Mouse (Mus musculus) liver, embryonic 12.5 days (tissue): ENCODE measurements around the gene Cfap77. TPM values are rescaled to one million over a fixed set of nuclear protein-coding genes. Genes with fewer than 3 reads are reported as not detected.

ENCODE experiments used
- ATAC-seq: fragments of 200-750 bp; cut with Nextera tagmentation; 2 replicates; pipeline ENCODE4 v1.8.0; 2017; ENCODE audit warnings: moderate number of reproducible peaks, mild to moderate bottlenecking, moderate library complexity
- H3K27ac ChIP-seq: fragments of 300-500 bp; sonication (generic); 2 replicates; pipeline ENCODE4 v1.5.1; 2016; ENCODE audit warnings: mild to moderate bottlenecking
- H3K27me3 ChIP-seq: fragments of 300-500 bp; sonication (generic); replicated peaks from 2 replicates; pipeline ENCODE4 v1.6.1; 2016; ENCODE audit warnings: mild to moderate bottlenecking, moderate library complexity
- H3K36me3 ChIP-seq: fragments of 300-500 bp; sonication (generic); 2 replicates; pipeline ENCODE4 v1.6.1; 2016; ENCODE audit warnings: mild to moderate bottlenecking, moderate library complexity
- H3K4me1 ChIP-seq: fragments of 300-500 bp; sonication (generic); 2 replicates; pipeline ENCODE4 v1.6.1; 2016
- H3K4me2 ChIP-seq: fragments of 300-500 bp; sonication (generic); 2 replicates; pipeline ENCODE4 v1.6.1; 2016; ENCODE audit warnings: mild to moderate bottlenecking, moderate library complexity
- H3K4me3 ChIP-seq: fragments of 300-500 bp; sonication (generic); 2 replicates; pipeline ENCODE4 v1.5.1; 2016; ENCODE audit warnings: mild to moderate bottlenecking, moderate library complexity
- H3K9ac ChIP-seq: fragments of 300-500 bp; sonication (generic); 2 replicates; pipeline ENCODE4 v1.6.1; 2016; ENCODE audit warnings: mild to moderate bottlenecking, moderate library complexity
- H3K9me3 ChIP-seq: fragments of 300-500 bp; sonication (generic); replicated peaks from 2 replicates; pipeline ENCODE4 v1.6.1; 2016; ENCODE audit warnings: mild to moderate bottlenecking, moderate library complexity
- WGBS: fragments of 180-500 bp; shearing (Covaris S2); methylation state at CpG from one replicate; pipeline ENCODE4 v1.1.7; 2016; ENCODE audit not compliant: insufficient replicate concordance; 5-methylcytosine and 5-hydroxymethylcytosine counted together
- polyA plus RNA-seq: library from polyadenylated mRNA; unstranded; fragments of >200 nt; fragmentation: Nextera tagmentation; extraction: Ambion mirVana; gene quantifications from 2 replicates; pipeline ENCODE4 v1.2.1, GENCODE M21; 2016

The Cfap77 gene
- polyA plus RNA-seq, 1 experiment from 2014 or later = 0.12 TPM

DNA sequence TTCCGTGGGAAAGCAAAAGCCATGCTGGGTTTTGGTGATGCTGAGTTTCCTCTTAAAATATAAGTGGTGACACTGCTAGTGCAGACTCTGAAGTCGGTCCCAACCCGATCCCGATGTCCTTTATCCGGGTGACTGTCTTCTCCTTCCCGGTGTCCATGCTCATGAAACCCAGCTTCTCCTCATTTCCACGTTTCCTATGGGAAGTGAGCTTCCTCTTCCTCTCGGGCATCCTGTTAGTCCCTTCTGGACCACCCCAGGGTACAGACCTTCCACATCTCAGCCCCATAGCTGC lies 13.4 kb downstream of the Cfap77 start:
- H3K4me2 ChIP-seq = no peak overlapping the region
- no peak overlapping the region for H3K27ac ChIP-seq
- ATAC-seq = no peak
- no peak overlapping the region for H3K4me3 ChIP-seq
- no peak overlapping the region for H3K9ac ChIP-seq
- H3K27me3 ChIP-seq = peaks cover 79% of the 10 kb centered on the region
- H3K36me3 ChIP-seq = no peaks in the 10 kb centered on the region
- WGBS = 26% methylated on average over 8 of the region's 8 CpGs
- no peaks in the 10 kb centered on the region for H3K9me3 ChIP-seq
- H3K4me1 ChIP-seq = no peaks in the 10 kb centered on the region

GRCm38 (mm10) chr2:29040594-29041476 lies 14.0 kb downstream of the Cfap77 start:
- no peaks in the 10 kb centered on the region for H3K4me1 ChIP-seq
- H3K27ac ChIP-seq = no peak overlapping the region
- no peak for ATAC-seq
- H3K27me3 ChIP-seq = peaks cover 75% of the 10 kb centered on the region
- no peak overlapping the region for H3K4me2 ChIP-seq
- WGBS = 20% methylated on average over 18 of the region's 18 CpGs
- no peak overlapping the region for H3K9ac ChIP-seq
- H3K36me3 ChIP-seq = no peaks in the 10 kb centered on the region
- no peak overlapping the region for H3K4me3 ChIP-seq
- H3K9me3 ChIP-seq = no peaks in the 10 kb centered on the region

- Histone ChIP-seq H3K27ac (no peak overlapping the region), H3K9ac (no peak overlapping the region), H3K9me3 (no peaks in the 10 kb centered on the region), H3K36me3 (no peaks in the 10 kb centered on the region), H3K27me3 (peaks cover 68% of the 10 kb centered on the region), H3K4me1 (no peaks in the 10 kb centered on the region), H3K4me2 (no peak overlapping the region), H3K4me3 (no peak overlapping the region)
- 27% methylated on average over 5 of the region's 5 CpGs for WGBS
- no peak for ATAC-seq
These were observed 15.1 kb downstream of the Cfap77 start for GRCm38 (mm10) chr2:29039741-29040140.

DNA sequence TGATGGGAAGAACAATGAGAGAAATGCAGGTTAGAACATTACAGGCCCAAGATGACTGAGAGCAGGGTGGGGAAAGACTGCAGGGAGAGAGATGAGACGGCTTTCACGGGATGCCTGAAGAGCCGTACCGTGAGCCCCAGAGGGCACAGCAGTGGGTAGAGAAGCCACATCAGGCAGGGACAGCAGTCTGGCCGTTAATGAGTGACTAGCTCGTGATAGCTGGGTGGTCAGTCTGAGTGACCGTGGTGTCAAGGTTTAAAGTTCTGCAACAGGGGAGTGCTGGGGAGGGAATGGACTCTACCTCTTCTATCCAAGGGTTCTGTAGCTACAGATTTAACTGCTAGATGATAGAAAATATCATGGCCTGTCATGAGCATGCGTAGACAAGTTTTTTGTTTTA lies 19.2 kb downstream of the Cfap77 start:
- no peaks in the 10 kb centered on the region for H3K9me3 ChIP-seq
- peaks cover 39% of the 10 kb centered on the region for H3K27me3 ChIP-seq
- H3K4me1 ChIP-seq = no peaks in the 10 kb centered on the region
- no peak overlapping the region for H3K27ac ChIP-seq
- no peak overlapping the region for H3K4me3 ChIP-seq
- H3K36me3 ChIP-seq = no peaks in the 10 kb centered on the region
- 68% methylated on average over 8 of the region's 8 CpGs for WGBS
- no peak overlapping the region for H3K9ac ChIP-seq
- no peak overlapping the region for H3K4me2 ChIP-seq
- ATAC-seq = peak; percentile 61; the same call in 1 of the 2 replicates

- WGBS = 57% methylated on average over 20 of the region's 20 CpGs
- H3K36me3 ChIP-seq = no peaks in the 10 kb centered on the region
These were observed 20.1 kb downstream of the Cfap77 start for GRCm38 (mm10) chr2:29034542-29035475.

GRCm38 (mm10) chr2:29031951-29032350 lies 22.9 kb downstream of the Cfap77 start:
- no peak overlapping the region for H3K27ac ChIP-seq
- H3K4me3 ChIP-seq = no peak overlapping the region
- ATAC-seq = no peak
- H3K4me2 ChIP-seq = no peak overlapping the region
- no peak overlapping the region for H3K9ac ChIP-seq
- 0 out of 2 replicates have a peak, but pooled peaks cover 19% of the 10 kb centered on the region for H3K27me3 ChIP-seq
- H3K4me1 ChIP-seq = no peaks in the 10 kb centered on the region
- H3K36me3 ChIP-seq = no peaks in the 10 kb centered on the region
- 68% methylated on average over 4 of the region's 4 CpGs for WGBS
- no peaks in the 10 kb centered on the region for H3K9me3 ChIP-seq

More at GRCm38 (mm10) chr2:29034542-29035475, 20.1 kb downstream of the Cfap77 start:
- Histone ChIP-seq H3K4me1 (no peaks in the 10 kb centered on the region), H3K27me3 (peaks cover 38% of the 10 kb centered on the region), H3K9me3 (no peaks in the 10 kb centered on the region), H3K4me3 (no peak overlapping the region), H3K9ac (no peak overlapping the region), H3K27ac (peak overlapping the region; percentile 57), H3K4me2 (no peak overlapping the region)
- peak; percentile 67 for ATAC-seq

GRCm38 (mm10) chr2:29030048-29030734 lies 24.7 kb downstream of the Cfap77 start:
- Histone ChIP-seq H3K9me3 (no peaks in the 10 kb centered on the region), H3K9ac (no peak overlapping the region), H3K27ac (no peak overlapping the region), H3K4me3 (no peak overlapping the region), H3K4me2 (no peak overlapping the region), H3K4me1 (no peaks in the 10 kb centered on the region), H3K36me3 (no peaks in the 10 kb centered on the region), H3K27me3 (0 out of 2 replicates have a peak, but pooled peaks cover 19% of the 10 kb centered on the region)
- no peak for ATAC-seq
- WGBS = 40% methylated on average over 20 of the region's 20 CpGs

DNA sequence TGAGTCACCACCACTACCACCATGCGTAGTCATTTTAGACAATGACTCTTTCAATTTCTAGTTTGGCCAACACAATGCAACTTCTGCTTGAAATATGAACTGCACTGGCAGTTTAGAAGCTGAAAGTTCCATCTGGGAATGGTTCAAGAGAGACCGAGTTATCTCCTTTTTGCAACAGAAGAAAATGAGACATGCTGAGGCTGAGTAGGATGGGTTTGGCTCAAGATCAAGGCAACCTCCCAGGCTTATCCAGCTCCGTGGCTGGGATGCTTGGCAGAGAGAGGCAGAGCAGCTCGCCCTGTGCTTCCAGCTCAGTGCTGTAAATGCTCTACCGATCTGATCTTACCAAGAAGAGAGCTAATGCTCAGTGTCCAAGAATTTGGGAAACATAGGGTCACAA lies 29.6 kb downstream of the Cfap77 start:
- Histone ChIP-seq H3K4me2 (no peak overlapping the region), H3K27ac (no peak overlapping the region), H3K27me3 (0 out of 2 replicates have a peak, but pooled peaks cover 10% of the 10 kb centered on the region), H3K36me3 (no peaks in the 10 kb centered on the region), H3K4me3 (no peak overlapping the region), H3K9ac (no peak overlapping the region), H3K9me3 (no peaks in the 10 kb centered on the region), H3K4me1 (no peaks in the 10 kb centered on the region)
- WGBS = 73% methylated on average over 5 of the region's 5 CpGs
- ATAC-seq = no peak

- Histone ChIP-seq H3K4me3 (no peak overlapping the region), H3K27me3 (0 out of 2 replicates have a peak, but pooled peaks cover 6% of the 10 kb centered on the region), H3K36me3 (no peaks in the 10 kb centered on the region), H3K9me3 (no peaks in the 10 kb centered on the region), H3K4me1 (no peaks in the 10 kb centered on the region), H3K9ac (no peak overlapping the region), H3K27ac (no peak overlapping the region), H3K4me2 (no peak overlapping the region)
- ATAC-seq = no peak
- 73% methylated on average over 7 of the region's 7 CpGs for WGBS
These were observed 31.9 kb downstream of the Cfap77 start for GRCm38 (mm10) chr2:29023001-29023400.

DNA sequence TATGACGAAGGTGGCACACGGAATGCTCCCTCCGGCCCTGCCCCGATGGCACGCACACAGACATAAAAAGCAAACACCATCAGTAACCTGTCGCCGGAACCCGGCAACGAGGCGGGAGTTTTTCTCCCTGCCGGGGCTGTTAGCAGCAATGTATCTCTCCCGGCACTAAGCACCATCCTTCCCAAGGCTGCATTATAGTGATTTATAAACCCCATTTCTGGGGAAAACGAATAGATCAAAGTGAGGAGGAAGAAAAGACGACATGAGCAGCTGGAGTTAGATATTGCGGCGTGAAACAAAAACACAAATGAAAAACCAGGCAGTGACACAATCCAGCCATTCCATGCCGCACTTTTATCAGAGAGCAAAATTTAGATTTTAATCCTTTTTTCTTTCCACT lies 33.8 kb downstream of the Cfap77 start:
- Histone ChIP-seq H3K4me2 (no peak overlapping the region), H3K9ac (no peak overlapping the region), H3K9me3 (no peaks in the 10 kb centered on the region), H3K27ac (no peak overlapping the region), H3K36me3 (no peaks in the 10 kb centered on the region), H3K27me3 (no peaks in the 10 kb centered on the region), H3K4me3 (no peak overlapping the region), H3K4me1 (0 out of 2 replicates have a peak, but pooled peaks cover 5% of the 10 kb centered on the region)
- no peak for ATAC-seq
- 72% methylated on average over 17 of the region's 17 CpGs for WGBS

DNA sequence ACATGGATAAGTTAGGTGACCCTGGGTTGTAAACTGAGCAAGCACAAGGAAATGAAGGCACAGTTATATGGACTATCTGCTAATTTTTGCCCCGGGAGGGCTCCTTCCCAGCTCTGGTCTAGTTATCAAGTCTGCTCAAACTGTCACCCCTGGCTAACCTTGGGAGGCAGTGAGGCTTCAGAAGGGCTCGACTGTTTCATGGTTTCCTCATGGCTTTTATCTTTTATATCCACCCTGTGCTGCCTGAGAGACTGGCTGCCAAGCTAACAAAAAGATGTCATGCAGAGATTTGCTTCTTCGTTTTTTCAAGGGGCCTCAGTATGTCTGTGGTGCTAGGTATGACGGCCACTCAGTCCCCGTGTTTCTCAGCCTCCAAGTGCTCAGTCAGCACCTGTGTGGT lies 36.2 kb downstream of the Cfap77 start:
- H3K27me3 ChIP-seq = no peaks in the 10 kb centered on the region

More for the DNA sequence above, 36.2 kb downstream of the Cfap77 start:
- Histone ChIP-seq H3K27ac (no peak overlapping the region), H3K9ac (no peak overlapping the region), H3K4me1 (0 out of 2 replicates have a peak, but pooled peaks cover 5% of the 10 kb centered on the region), H3K4me2 (no peak overlapping the region), H3K4me3 (no peak overlapping the region), H3K9me3 (no peaks in the 10 kb centered on the region), H3K36me3 (no peaks in the 10 kb centered on the region)
- 13% methylated on average over 5 of the region's 5 CpGs for WGBS
- peak; percentile 21; the same call in 1 of the 2 replicates for ATAC-seq
